Mouse (Mus musculus) CH12.LX (cell line): ENCODE measurements at regions not wholly inside any gene's neighbourhood (a gene's known extent, or its start where the extent isn't known, plus 50 kb on each side); places are given as distances from the start of the nearest gene placed in this dataset.

Experiments used
- CHD1 ChIP-seq: IDR thresholded peaks from 2 replicates; pipeline ENCODE4 v1.6.1; 2012; ENCODE audit warnings: low read depth, low read length, improper control_type of control experiment, inconsistent platforms
- CHD2 ChIP-seq: IDR thresholded peaks from 2 replicates; pipeline ENCODE4 v1.6.1; 2011; ENCODE audit warnings: low read length, improper control_type of control experiment
- CTCF ChIP-seq, 2 experiments: IDR thresholded peaks in 1 of 2; conservative IDR thresholded peaks in 1 of 2; 2 replicates each; pipeline ENCODE4 v1.5.1; 2011 to 2012; ENCODE audit warnings: low read depth in 2 of 2, low read length in 2 of 2, improper control_type of control experiment in 1 of 2, inconsistent platforms in 1 of 2, mild to moderate bottlenecking in 1 of 2, moderate library complexity in 1 of 2
- ELF1 ChIP-seq: IDR thresholded peaks from 2 replicates; pipeline ENCODE4 v1.6.1; 2014; ENCODE audit warnings: low read depth, mild to moderate bottlenecking, inconsistent platforms, low read length, improper control_type of control experiment
- EP300 ChIP-seq: IDR thresholded peaks from 2 replicates; pipeline ENCODE4 v1.6.1; 2011; ENCODE audit warnings: low read length, improper control_type of control experiment
- JUND ChIP-seq: conservative IDR thresholded peaks from 2 replicates; pipeline ENCODE4 v1.6.1; 2011; ENCODE audit warnings: low read depth, low read length, improper control_type of control experiment
- NRF1 ChIP-seq: IDR thresholded peaks from 2 replicates; pipeline ENCODE4 v1.6.1; 2014; ENCODE audit warnings: low read depth, mild to moderate bottlenecking, inconsistent platforms, low read length, improper control_type of control experiment, moderate library complexity
- POLR2A ChIP-seq: IDR thresholded peaks from 2 replicates; pipeline ENCODE4 v1.6.1; 2011; ENCODE audit warnings: low read depth, mild to moderate bottlenecking, improper control_type of control experiment, low read length
- TBP ChIP-seq: conservative IDR thresholded peaks from 2 replicates; pipeline ENCODE4 v1.6.1; 2011; ENCODE audit warnings: low read depth, low read length, improper control_type of control experiment
- ZC3H11A ChIP-seq: IDR thresholded peaks from 2 replicates; pipeline ENCODE4 v1.6.1; 2012; ENCODE audit warnings: low read depth, mild to moderate bottlenecking, inconsistent platforms, low read length, improper control_type of control experiment

DNA sequence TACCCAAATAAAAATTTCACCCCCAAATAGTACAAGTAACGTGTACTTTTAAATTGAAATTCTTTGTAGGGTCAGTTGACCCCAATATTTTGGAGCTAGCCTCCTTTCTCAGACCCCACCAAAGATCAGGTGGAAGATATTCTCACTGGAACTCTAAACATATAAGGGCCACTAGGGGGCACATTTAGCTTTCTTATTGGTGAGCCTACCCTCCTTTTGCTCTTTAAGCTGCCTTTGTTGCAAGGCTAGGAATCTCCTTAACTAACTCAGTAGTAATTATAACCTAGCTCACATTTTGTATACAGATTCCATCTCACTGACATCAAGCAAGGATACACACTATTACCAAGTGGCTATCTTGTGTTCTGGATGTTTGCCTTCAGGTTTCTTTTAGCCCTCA is 155.8 kb downstream of the Gm28710 start:
- TF ChIP-seq EP300 (no peak), POLR2A (no peak), ZC3H11A (no peak), CHD2 (no peak), NRF1 (no peak), ELF1 (no peak), CHD1 (no peak), CTCF (conservative IDR thresholded peaks at IDR 0.05 in 1 of 2, IDR thresholded peaks at IDR 0.05 in 1 of 2; ENCODE audit: low read depth in 2 of 2, low read length in 2 of 2) (peak; percentile 17 to 64; a peak in 3 of 4 replicates), TBP (no peak), JUND (no peak)
